Mouse (Mus musculus) heart, postnatal 0 days (tissue): ENCODE results near the gene Zmym6.
"Not testable (repeated sequence)": the region's sequence is repeated elsewhere in the genome, so short reads cannot be mapped to it uniquely, and the experiment has no call there.

Source experiments
- CTCF ChIP-seq: IDR thresholded peaks from 2 replicates; pipeline ENCODE4 v1.5.1; 2016; ENCODE audit warnings: antibody characterized with exemption, control low read depth, low read depth
- EP300 ChIP-seq: IDR thresholded peaks from 2 replicates; pipeline ENCODE4 v1.6.1; 2016; ENCODE audit warnings: antibody characterized with exemption, low read depth

DNA sequence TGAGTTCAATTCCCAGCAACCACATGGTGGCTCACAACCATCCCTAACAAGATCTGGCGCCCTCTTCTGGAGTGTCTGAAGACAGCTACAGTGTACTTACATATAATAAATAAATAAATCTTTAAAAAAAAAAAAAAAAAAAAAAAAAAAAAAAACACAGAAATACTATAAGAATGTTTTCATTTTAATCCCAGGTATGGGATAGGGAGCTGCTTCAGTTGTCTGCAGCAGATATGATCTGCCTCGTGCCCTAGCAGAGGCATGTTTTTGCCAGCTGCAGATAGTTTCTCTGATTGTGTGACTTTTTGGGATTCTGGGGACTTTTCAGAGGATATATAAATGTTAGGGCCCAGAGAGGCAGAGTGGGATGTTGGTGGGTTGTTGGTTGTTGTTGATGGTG lies 22.4 kb downstream of the Zmym6 start:
- not testable (repeated sequence) for TF ChIP-seq CTCF, EP300
